Mouse (Mus musculus) midbrain, embryonic 16.5 days (tissue): ENCODE data around the gene Caprin1. TPM values are rescaled to one million over a fixed set of nuclear protein-coding genes. Genes with fewer than 3 reads are reported as not detected.

ENCODE experiments used
- ATAC-seq: fragments of 200-750 bp; cut with Nextera tagmentation; 2 replicates; pipeline ENCODE4 v1.8.0; 2017; ENCODE audit warnings: moderate TSS enrichment
- H3K27ac ChIP-seq: fragments of 300-500 bp; sonication (generic); 2 replicates; pipeline ENCODE4 v1.5.1; 2014; ENCODE audit warnings: mild to moderate bottlenecking, low read length, mixed read lengths
- H3K27me3 ChIP-seq: fragments of 300-500 bp; sonication (generic); 2 replicates; pipeline ENCODE4 v1.6.1; 2014; ENCODE audit warnings: low read depth, low read length, mixed read lengths; ENCODE audit not compliant: control insufficient read depth, insufficient read depth
- H3K36me3 ChIP-seq: fragments of 300-500 bp; sonication (generic); 2 replicates; pipeline ENCODE4 v1.6.1; 2014; ENCODE audit warnings: mild to moderate bottlenecking, low read length, moderate library complexity, mixed read lengths; ENCODE audit not compliant: control insufficient read depth, insufficient read depth
- H3K4me1 ChIP-seq: fragments of 300-500 bp; sonication (generic); 2 replicates; pipeline ENCODE4 v1.6.1; 2014; ENCODE audit warnings: mild to moderate bottlenecking, low read length, mixed read lengths; ENCODE audit not compliant: control insufficient read depth, insufficient read depth
- H3K4me2 ChIP-seq: fragments of 300-500 bp; sonication (generic); 2 replicates; pipeline ENCODE4 v1.6.1; 2014; ENCODE audit warnings: mild to moderate bottlenecking, low read length, mixed read lengths
- H3K4me3 ChIP-seq: fragments of 300-500 bp; sonication (generic); 2 replicates; pipeline ENCODE4 v1.5.1; 2014; ENCODE audit warnings: low read depth, mild to moderate bottlenecking, low read length, moderate library complexity, mixed read lengths
- H3K9ac ChIP-seq: fragments of 300-500 bp; sonication (generic); 2 replicates; pipeline ENCODE4 v1.6.1; 2014; ENCODE audit warnings: low read depth, low read length, mixed read lengths
- H3K9me3 ChIP-seq: fragments of 300-500 bp; sonication (generic); replicated peaks from 2 replicates; pipeline ENCODE4 v1.6.1; 2014; ENCODE audit warnings: mild to moderate bottlenecking, low read length, mixed read lengths; ENCODE audit not compliant: control insufficient read depth, poor library complexity, severe bottlenecking
- WGBS: fragments of 180-500 bp; shearing (Covaris S2); extraction: QIAGEN DNeasy Blood & Tissue Kit; methylation state at CpG from one replicate; pipeline ENCODE4 v1.1.7; 2014; 5-methylcytosine and 5-hydroxymethylcytosine counted together
- microRNA-seq: library from miRNA; unstranded; fragments of <30 nt; microRNA quantifications from one replicate; pipeline ENCODE4, GENCODE M21; 2017
- polyA plus RNA-seq: library from polyadenylated mRNA; unstranded; fragments of >200 nt; fragmentation: Nextera tagmentation; extraction: Ambion mirVana; gene quantifications from 2 replicates; pipeline ENCODE4 v1.2.1, GENCODE M21; 2015

Caprin1 gene
- polyA plus RNA-seq, 1 experiment from 2014 or later, result 337 TPM

DNA sequence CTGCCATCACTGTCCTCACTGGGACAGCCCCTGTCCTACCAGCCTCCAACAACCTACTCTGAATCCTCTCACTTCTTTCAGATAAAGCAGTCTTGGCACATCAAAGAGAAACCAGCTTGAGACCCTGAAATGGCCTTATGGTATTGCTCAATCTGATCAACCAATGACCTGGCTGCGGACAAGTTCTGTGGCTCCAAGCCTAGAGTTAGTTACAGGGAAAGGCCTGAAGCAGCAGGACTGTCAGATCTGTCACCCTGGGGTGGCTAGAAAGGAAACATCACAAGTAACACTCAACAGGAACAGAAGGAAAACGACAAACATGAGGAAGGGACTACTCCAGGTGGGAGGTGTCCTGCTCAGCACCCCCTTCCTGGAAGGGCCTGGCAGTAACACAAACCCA is 72.9 kb downstream of the Caprin1 start:
- Histone ChIP-seq H3K9ac (no peak overlapping the region), H3K4me1 (no peaks in the 10 kb centered on the region), H3K27me3 (no peaks in the 10 kb centered on the region), H3K27ac (no peak overlapping the region), H3K36me3 (peaks cover 29% of the 10 kb centered on the region), H3K4me2 (no peak overlapping the region), H3K4me3 (no peak overlapping the region), H3K9me3 (no peaks in the 10 kb centered on the region)
- WGBS, result 74% methylated on average over 2 of the region's 2 CpGs
- no peak for ATAC-seq

DNA sequence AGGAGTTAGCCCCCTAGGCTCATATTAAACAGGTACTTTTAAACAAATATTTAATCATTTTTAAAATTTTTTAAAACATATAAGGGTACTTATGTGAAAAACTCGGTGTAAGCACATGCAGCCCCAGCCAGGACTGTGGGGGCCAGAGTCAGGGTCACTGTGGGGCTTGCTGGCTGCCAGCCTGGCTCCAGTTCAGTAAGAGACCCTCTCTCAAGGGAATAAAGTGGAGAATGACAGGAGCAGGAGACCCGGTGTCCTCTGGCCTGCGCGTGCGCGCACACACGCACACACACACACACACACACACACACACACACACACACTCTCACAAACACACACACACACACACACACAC is 78.2 kb downstream of the Caprin1 start:
- no peaks in the 10 kb centered on the region for H3K4me1 ChIP-seq
- no peak overlapping the region for H3K9ac ChIP-seq
- no peaks in the 10 kb centered on the region for H3K9me3 ChIP-seq
- no peak overlapping the region for H3K27ac ChIP-seq
- H3K36me3 ChIP-seq, result peaks cover 19% of the 10 kb centered on the region
- 92% methylated on average over 7 of the region's 7 CpGs for WGBS
- no peak overlapping the region for H3K4me3 ChIP-seq
- ATAC-seq, result 0 out of 2 replicates have a peak, but pooled peaks have one; percentile 30
- no peaks in the 10 kb centered on the region for H3K27me3 ChIP-seq
- H3K4me2 ChIP-seq, result no peak overlapping the region

DNA sequence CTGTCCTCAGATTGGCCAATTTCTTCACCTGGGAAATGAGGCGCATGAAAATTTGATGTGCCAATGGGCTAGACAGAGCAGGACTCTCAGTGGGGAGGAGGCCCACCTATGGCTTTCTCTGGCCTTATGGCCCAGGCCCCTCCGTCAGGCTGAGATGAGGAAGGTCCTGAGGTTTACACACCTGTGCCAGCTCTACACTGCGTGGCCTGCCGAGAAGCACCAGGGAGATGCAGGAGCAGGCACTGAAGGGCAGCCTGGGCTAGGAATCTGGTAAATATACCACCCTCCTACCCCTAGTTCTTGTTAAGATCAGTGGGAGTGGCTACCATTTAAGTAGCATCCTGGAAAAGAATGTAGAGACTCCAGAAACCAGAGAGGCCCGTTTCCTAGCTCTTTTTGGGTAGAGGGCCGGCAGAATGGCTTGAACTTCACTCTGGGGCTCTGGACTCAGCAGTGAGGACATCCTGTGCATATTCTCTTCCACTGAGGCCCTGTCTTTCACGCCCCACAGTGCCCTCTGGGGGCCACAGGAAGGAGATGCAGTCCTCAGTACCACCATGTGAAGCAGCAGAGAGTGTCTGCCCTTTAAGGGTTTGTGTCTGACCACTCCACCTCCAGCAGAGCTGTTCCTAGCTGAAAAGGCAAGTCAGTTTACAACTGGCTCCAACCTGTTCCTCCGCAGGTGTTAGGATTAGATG is 78.7 kb downstream of the Caprin1 start:
- WGBS, result 51% methylated on average over 8 of the region's 8 CpGs
- Histone ChIP-seq H3K36me3 (peaks cover 17% of the 10 kb centered on the region), H3K9me3 (no peaks in the 10 kb centered on the region), H3K9ac (no peak overlapping the region), H3K27me3 (no peaks in the 10 kb centered on the region), H3K4me1 (no peaks in the 10 kb centered on the region), H3K27ac (no peak overlapping the region), H3K4me2 (no peak overlapping the region), H3K4me3 (no peak overlapping the region)
- peak; percentile 85 for ATAC-seq

DNA sequence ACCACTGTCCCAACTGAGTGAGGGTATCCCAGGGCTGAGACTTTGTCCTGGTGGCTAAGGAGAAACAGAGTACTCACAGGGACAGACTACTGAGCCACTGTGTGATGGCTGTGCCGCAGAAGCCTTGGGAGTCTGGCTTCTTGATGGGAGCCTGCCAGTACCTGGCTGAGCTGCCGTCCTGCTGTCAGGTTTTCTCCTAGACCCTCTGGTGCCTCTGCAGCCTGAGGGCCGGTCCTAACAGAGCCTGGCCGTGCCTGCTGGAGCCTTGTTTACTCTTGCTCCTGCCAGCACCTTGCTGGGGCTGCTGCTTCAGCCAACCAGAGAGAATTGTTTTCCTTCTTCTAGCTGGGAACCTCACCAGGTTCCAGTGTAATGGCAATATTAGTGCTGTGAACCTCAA is 83.0 kb downstream of the Caprin1 start:
- ATAC-seq, result no peak

DNA sequence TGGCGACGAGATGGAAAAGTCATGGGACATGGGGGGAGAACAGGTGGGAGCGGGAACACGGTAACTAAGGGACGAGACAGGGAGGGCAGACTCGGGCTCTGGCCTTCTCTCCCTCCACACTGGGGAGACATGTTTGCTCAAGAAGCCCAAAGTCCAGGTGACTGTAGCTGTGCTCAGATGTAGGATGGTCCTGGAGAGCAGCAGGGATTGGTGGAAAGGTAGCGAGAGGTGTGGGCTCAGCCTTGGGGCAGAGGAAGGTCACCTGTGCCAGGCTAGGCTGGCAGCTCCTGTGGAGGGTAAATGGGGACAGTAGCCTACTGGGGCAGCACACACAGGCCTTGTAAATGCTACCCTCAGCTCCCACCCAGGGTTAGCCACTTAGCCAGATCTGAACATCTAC is 83.6 kb downstream of the Caprin1 start:
- H3K9me3 ChIP-seq, result no peaks in the 10 kb centered on the region
- no peak overlapping the region for H3K9ac ChIP-seq
- no peak overlapping the region for H3K4me3 ChIP-seq
- H3K27me3 ChIP-seq, result no peaks in the 10 kb centered on the region
- no peak for ATAC-seq
- H3K36me3 ChIP-seq, result no peaks in the 10 kb centered on the region; the same call in 1 of the 2 replicates
- H3K4me2 ChIP-seq, result no peak overlapping the region
- H3K27ac ChIP-seq, result no peak overlapping the region
- no peaks in the 10 kb centered on the region for H3K4me1 ChIP-seq
- 88% methylated on average over 7 of the region's 7 CpGs for WGBS

More for the DNA sequence above, 83.0 kb downstream of the Caprin1 start:
- Histone ChIP-seq H3K4me2 (no peak overlapping the region), H3K4me3 (no peak overlapping the region), H3K9me3 (no peaks in the 10 kb centered on the region), H3K27ac (no peak overlapping the region), H3K36me3 (no peaks in the 10 kb centered on the region; the same call in 1 of the 2 replicates), H3K9ac (no peak overlapping the region), H3K27me3 (no peaks in the 10 kb centered on the region), H3K4me1 (no peaks in the 10 kb centered on the region)
- 66% methylated on average over 4 of the region's 4 CpGs for WGBS

Small RNA genes lying within 50 kb of the gene (microRNA-seq; reads per million reads assigned to microRNA genes)
- gene Gm22757, result not detected
- not detected for gene Gm22761

Other genes starting within 250 kb of the Caprin1 start
- gene Abtb2, start 231.3 kb downstream of the Caprin1 start, polyA plus RNA-seq, result 8.7 and 9.0 TPM in 2 replicates
- gene Nat10, start 36.4 kb downstream of the Caprin1 start, polyA plus RNA-seq, result 20.0 and 20.2 TPM in 2 replicates
- 25.5 and 29.0 TPM in 2 replicates for gene Lmo2, start 160.3 kb upstream of the Caprin1 start, polyA plus RNA-seq
- gene Fbxo3, start 230.1 kb upstream of the Caprin1 start, polyA plus RNA-seq, result 84.0 and 86.3 TPM in 2 replicates
- 2.3 and 2.9 TPM in 2 replicates for gene 4931422A03Rik, start 230.7 kb upstream of the Caprin1 start, polyA plus RNA-seq